Mouse (Mus musculus) common myeloid progenitor, adult 5-6 weeks (primary cell): Measurements from ENCODE around the gene Klf1. TPM values are rescaled to one million over a fixed set of nuclear protein-coding genes. Genes with fewer than 3 reads are reported as not detected.

Experiments used
- total RNA-seq: library from RNA; stranded (forward); fragments of 200-1000, 187-1606 nt; gene quantifications from 2 replicates; pipeline ENCODE4 v1.2.3, GENCODE M21; 2017

Gene Klf1
- total RNA-seq, 1 experiment from 2014 or later = 71.2 TPM

Other genes starting within 250 kb of the Klf1 start
- 73.6 and 80.7 TPM in 2 replicates for gene Ier2, start 239.1 kb upstream of the Klf1 start, total RNA-seq
- gene Trmt1, start 215.6 kb upstream of the Klf1 start, total RNA-seq = 85.0 and 102 TPM in 2 replicates
- 46.5 and 55.3 TPM in 2 replicates for gene Nacc1, start 214.1 kb upstream of the Klf1 start, total RNA-seq
- gene Lyl1, start 200.5 kb upstream of the Klf1 start, total RNA-seq = 38.8 and 47.8 TPM in 2 replicates
- gene G430095P16Rik, start 178.9 kb upstream of the Klf1 start, total RNA-seq = 13.2 and 22.4 TPM in 2 replicates
- 11.6 and 15.5 TPM in 2 replicates for gene Nfix, start 101.6 kb upstream of the Klf1 start, total RNA-seq
- 2.8 and 4.1 TPM in 2 replicates for gene Dand5, start 79.1 kb upstream of the Klf1 start, total RNA-seq
- 56.5 and 63.7 TPM in 2 replicates for gene Gadd45gip1, start 70.4 kb upstream of the Klf1 start, total RNA-seq
- 30.0 and 45.4 TPM in 2 replicates for gene Rad23a, start 61.3 kb upstream of the Klf1 start, total RNA-seq
- 1,972 and 2,060 TPM in 2 replicates for gene Calr, start 55.0 kb upstream of the Klf1 start, total RNA-seq
- gene Farsa, start 44.9 kb upstream of the Klf1 start, total RNA-seq = 130 and 162 TPM in 2 replicates
- gene Syce2, start 29.8 kb upstream of the Klf1 start, total RNA-seq = 138 and 142 TPM in 2 replicates
- 16.4 and 25.2 TPM in 2 replicates for gene Gcdh, start 8.0 kb upstream of the Klf1 start, total RNA-seq
- gene Dnase2a, start 6.6 kb downstream of the Klf1 start, total RNA-seq = 41.0 and 47.0 TPM in 2 replicates
- not detected in 2 replicates for gene Mast1, start 35.4 kb downstream of the Klf1 start, total RNA-seq
- not detected in 2 replicates for gene Rtbdn, start 45.1 kb downstream of the Klf1 start, total RNA-seq
- gene Gm49661, start 67.5 kb downstream of the Klf1 start, total RNA-seq = not detected in 2 replicates
- 631 and 634 TPM in 2 replicates for gene Prdx2, start 67.7 kb downstream of the Klf1 start, total RNA-seq
- 95.8 and 148 TPM in 2 replicates for gene Rnaseh2a, start 67.8 kb downstream of the Klf1 start, total RNA-seq
- 82.2 and 102 TPM in 2 replicates for gene Junb, start 76.8 kb downstream of the Klf1 start, total RNA-seq
- gene Hook2, start 88.7 kb downstream of the Klf1 start, total RNA-seq = 9.2 and 13.5 TPM in 2 replicates
- gene Best2, start 112.6 kb downstream of the Klf1 start, total RNA-seq = not detected in 2 replicates
- gene Asna1, start 123.4 kb downstream of the Klf1 start, total RNA-seq = 52.3 and 52.6 TPM in 2 replicates
- 202 and 410 TPM in 2 replicates for gene Trir, start 124.9 kb downstream of the Klf1 start, total RNA-seq
- 15.5 and 23.2 TPM in 2 replicates for gene Tnpo2, start 135.0 kb downstream of the Klf1 start, total RNA-seq
- 3.9 and 8.4 TPM in 2 replicates for gene Fbxw9, start 158.1 kb downstream of the Klf1 start, total RNA-seq
- not detected in 2 replicates for gene Gm5741, start 166.1 kb downstream of the Klf1 start, total RNA-seq
- 29.8 and 34.1 TPM in 2 replicates for gene Dhps, start 169.8 kb downstream of the Klf1 start, total RNA-seq
- 52.3 and 58.1 TPM in 2 replicates for gene Wdr83os, start 178.8 kb downstream of the Klf1 start, total RNA-seq
- 25.7 and 26.7 TPM in 2 replicates for gene Wdr83, start 179.4 kb downstream of the Klf1 start, total RNA-seq
- 39.6 and 42.0 TPM in 2 replicates for gene Man2b1, start 181.3 kb downstream of the Klf1 start, total RNA-seq
- gene Zfp791, start 221.2 kb downstream of the Klf1 start, total RNA-seq = not detected in 2 replicates
- gene Cks1brt, start 250.0 kb downstream of the Klf1 start, total RNA-seq = not detected in 2 replicates